Mouse (Mus musculus): Measurements from ENCODE around the gene Ilf3.
"Not testable (repeated sequence)": the region's sequence is repeated elsewhere in the genome, so short reads cannot be mapped to it uniquely, and the experiment has no call there.

Ilf3 gene

GRCm38 (mm10) chr9:21367357-21368111 is at the start of gene Ilf3:
Ilf3 (plus strand) TSS chr9:21367871.
- peak; percentile 100 for DNase-seq

GRCm38 (mm10) chr9:21318792-21319191 is 48.9 kb upstream of the Ilf3 start:
- no peak for DNase-seq

GRCm38 (mm10) chr9:21319503-21319902 is 48.2 kb upstream of the Ilf3 start:
- DNase-seq: no peak

GRCm38 (mm10) chr9:21320280-21320618 is 47.4 kb upstream of the Ilf3 start:
- no peak for DNase-seq

GRCm38 (mm10) chr9:21320619-21321512 is 46.8 kb upstream of the Ilf3 start, which contains the start of gene Slc44a2:
Slc44a2 (plus strand) TSS chr9:21320698.
- peak; percentile 93 to 95 for DNase-seq

- DNase-seq: peak in 1 of 2 experiments; percentile 45
These were observed 46.2 kb upstream of the Ilf3 start for GRCm38 (mm10) chr9:21321513-21321835.

GRCm38 (mm10) chr9:21322211-21322916 is 45.3 kb upstream of the Ilf3 start:
- DNase-seq: no peak

- DNase-seq: not testable (repeated sequence)
These were observed 44.8 kb upstream of the Ilf3 start for GRCm38 (mm10) chr9:21322917-21323297.

GRCm38 (mm10) chr9:21324269-21324668 is 43.4 kb upstream of the Ilf3 start:
- peak in 1 of 2 experiments; percentile 28 for DNase-seq

GRCm38 (mm10) chr9:21327569-21327968 is 40.1 kb upstream of the Ilf3 start:
- no peak for DNase-seq

- DNase-seq: no peak
These were observed 39.6 kb upstream of the Ilf3 start for GRCm38 (mm10) chr9:21328041-21328440.

- DNase-seq: no peak
These were observed 38.6 kb upstream of the Ilf3 start for GRCm38 (mm10) chr9:21329041-21329440.

GRCm38 (mm10) chr9:21329699-21330289 is 37.9 kb upstream of the Ilf3 start:
- DNase-seq: no peak

GRCm38 (mm10) chr9:21331365-21332140 is 36.1 kb upstream of the Ilf3 start:
- no peak for DNase-seq

GRCm38 (mm10) chr9:21332161-21333061 is 35.3 kb upstream of the Ilf3 start:
- no peak for DNase-seq

GRCm38 (mm10) chr9:21333523-21333922 is 34.1 kb upstream of the Ilf3 start:
- no peak for DNase-seq

GRCm38 (mm10) chr9:21334747-21335146 is 32.9 kb upstream of the Ilf3 start:
- no peak for DNase-seq

- no peak for DNase-seq
These were observed 32.3 kb upstream of the Ilf3 start for GRCm38 (mm10) chr9:21335391-21335790.

GRCm38 (mm10) chr9:21336491-21336890 is 31.2 kb upstream of the Ilf3 start:
- DNase-seq: no peak

- DNase-seq: no peak
These were observed 30.0 kb upstream of the Ilf3 start for GRCm38 (mm10) chr9:21337652-21338051.

GRCm38 (mm10) chr9:21340411-21340810 is 27.3 kb upstream of the Ilf3 start:
- DNase-seq: no peak
